Mouse (Mus musculus) right cerebral cortex, postnatal 4 days (tissue): ENCODE results near the gene Odf2.
"Not testable (repeated sequence)": the region's sequence is repeated elsewhere in the genome, so short reads cannot be mapped to it uniquely, and the experiment has no call there.

Experiments used
- DNase-seq: peaks from one replicate; pipeline ENCODE4 v3.0.0-alpha.2; 2022

Odf2 gene

GRCm38 (mm10) chr2:29869646-29870451 is 19.2 kb upstream of the Odf2 start:
- peak; percentile 18 for DNase-seq

GRCm38 (mm10) chr2:29872581-29873295 is 16.3 kb upstream of the Odf2 start:
- no peak for DNase-seq

- no peak for DNase-seq
These were observed 15.2 kb upstream of the Odf2 start for GRCm38 (mm10) chr2:29873801-29874200.

GRCm38 (mm10) chr2:29878061-29878460 is 11.0 kb upstream of the Odf2 start:
- DNase-seq: no peak

GRCm38 (mm10) chr2:29879191-29879590 is 9.8 kb upstream of the Odf2 start:
- DNase-seq: no peak

GRCm38 (mm10) chr2:29879964-29880830 is 8.8 kb upstream of the Odf2 start:
- DNase-seq: no peak

- DNase-seq: not testable (repeated sequence)
These were observed 2.2 kb upstream of the Odf2 start for GRCm38 (mm10) chr2:29886659-29887292.

- peak; percentile 69 for DNase-seq
These were observed 1.2 kb downstream of the Odf2 start for GRCm38 (mm10) chr2:29889991-29890833.

- DNase-seq: no peak
These were observed 2.8 kb downstream of the Odf2 start for GRCm38 (mm10) chr2:29891773-29892172.

- no peak for DNase-seq
These were observed 7.0 kb downstream of the Odf2 start for GRCm38 (mm10) chr2:29896071-29896470.

GRCm38 (mm10) chr2:29897366-29897765 is 8.3 kb downstream of the Odf2 start:
- no peak for DNase-seq

GRCm38 (mm10) chr2:29898081-29898480 is 9.1 kb downstream of the Odf2 start:
- DNase-seq: no peak

- DNase-seq: no peak
These were observed 13.2 kb downstream of the Odf2 start for GRCm38 (mm10) chr2:29902194-29902593.

- not testable (repeated sequence) for DNase-seq
These were observed 19.1 kb downstream of the Odf2 start for GRCm38 (mm10) chr2:29908171-29908570.

GRCm38 (mm10) chr2:29910042-29910441 is 21.0 kb downstream of the Odf2 start:
- no peak for DNase-seq

- no peak for DNase-seq
These were observed 28.6 kb downstream of the Odf2 start for GRCm38 (mm10) chr2:29917621-29918020.

GRCm38 (mm10) chr2:29922011-29922410 is 33.0 kb downstream of the Odf2 start:
- peak; percentile 36 for DNase-seq

- no peak for DNase-seq
These were observed 37.5 kb downstream of the Odf2 start for GRCm38 (mm10) chr2:29926542-29926941.

- DNase-seq: no peak
These were observed 41.5 kb downstream of the Odf2 start for GRCm38 (mm10) chr2:29930506-29930905.

GRCm38 (mm10) chr2:29931194-29931593 is 42.2 kb downstream of the Odf2 start:
- no peak for DNase-seq

- peak; percentile 97 for DNase-seq
These were observed 46.0 kb downstream of the Odf2 start, which contains the start of gene Gle1 for GRCm38 (mm10) chr2:29934906-29935599. Gle1 (plus strand) TSS chr2:29935426.
